Mouse (Mus musculus) frontal cortex, postnatal 10 days (tissue): ENCODE results near the gene Spdye4b.
A peak's percentile ranks its signal among the peaks of the same experiment; 100 is the strongest.
"Not testable (repeated sequence)": the region's sequence is repeated elsewhere in the genome, so short reads cannot be mapped to it uniquely, and the experiment has no call there.

ENCODE experiments used
- DNase-seq, 2 experiments: peaks; one replicate each; pipeline ENCODE4 v3.0.0; 2022; ENCODE audit warnings: low spot score in 2 of 2, mixed read lengths in 1 of 2

Spdye4b gene

DNA sequence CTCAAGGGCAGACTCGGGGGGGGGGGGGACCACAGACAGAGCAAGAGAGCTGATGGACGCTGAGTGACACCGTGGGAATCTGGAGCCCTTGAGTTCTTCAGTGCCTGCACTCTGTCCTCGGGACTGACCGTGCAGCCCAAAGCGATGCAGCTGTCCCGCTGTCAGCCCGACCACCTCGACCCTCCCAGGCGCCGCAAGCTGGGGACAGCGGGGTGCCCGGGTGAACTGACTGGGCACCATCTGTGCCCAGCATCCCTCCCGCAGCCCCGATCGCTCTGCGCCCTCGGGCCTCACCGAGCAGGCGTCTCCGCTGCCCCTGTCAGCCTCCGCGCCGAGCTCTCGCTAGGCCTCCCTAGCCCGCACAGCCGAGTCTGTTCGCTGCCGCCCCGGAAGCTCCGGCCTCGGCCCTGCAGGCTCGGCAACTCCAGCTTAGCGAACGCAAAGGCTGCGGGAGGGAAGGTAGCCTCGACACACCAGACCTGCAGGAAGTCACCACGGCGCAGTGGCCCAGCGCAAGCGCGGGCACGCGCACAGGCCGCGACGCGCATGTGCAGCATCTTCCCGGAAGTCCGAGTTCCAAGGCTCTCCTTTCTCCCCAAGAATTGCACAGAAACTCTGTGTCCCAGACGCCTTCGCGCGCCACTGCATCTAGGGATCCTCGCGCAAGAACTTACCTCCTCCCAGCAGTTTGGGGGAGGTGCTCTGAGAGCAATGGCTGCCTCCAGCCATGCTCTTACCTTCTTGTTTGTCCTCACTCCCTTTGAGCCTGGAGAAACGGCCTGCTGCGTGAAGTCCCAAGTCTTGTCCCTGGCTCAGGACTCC is at the start of gene Spdye4b, which contains the start of gene Rbak:
Spdye4b (plus strand) TSS at position 763 of the 822 bp plus-strand sequence.
Rbak (minus strand) TSS at position 521 of the 822 bp plus-strand sequence.
- peak; percentile 91 to 92 for DNase-seq

DNA sequence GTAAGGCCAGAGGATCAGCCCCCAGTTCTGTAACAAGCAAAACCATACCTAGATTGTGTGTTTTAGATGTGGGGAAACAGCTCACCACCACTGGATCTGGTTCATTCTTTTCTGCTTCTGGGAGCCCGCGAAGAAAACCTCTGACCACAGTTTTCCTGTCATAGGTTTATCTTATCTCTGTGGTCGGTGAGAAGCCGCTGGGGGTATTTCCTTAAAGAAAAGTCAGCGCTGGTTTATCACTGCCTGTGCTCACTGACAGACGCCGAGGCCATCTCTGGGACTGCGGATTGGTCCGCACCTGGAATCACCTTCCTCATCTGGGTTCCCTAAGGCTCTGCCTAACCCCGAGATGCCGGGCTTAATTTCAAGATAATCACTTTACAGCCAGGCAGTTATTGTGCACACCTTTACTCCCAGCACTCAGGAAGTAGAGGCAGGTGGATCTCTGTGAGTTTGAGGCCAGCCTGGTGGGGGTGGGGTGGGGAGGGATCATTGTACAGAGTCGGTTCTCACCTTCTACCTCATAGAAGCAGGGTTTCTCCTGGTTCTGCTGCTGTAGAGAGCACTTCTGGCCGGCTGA is 47.8 kb upstream of the Spdye4b start:
- no peak for DNase-seq

DNA sequence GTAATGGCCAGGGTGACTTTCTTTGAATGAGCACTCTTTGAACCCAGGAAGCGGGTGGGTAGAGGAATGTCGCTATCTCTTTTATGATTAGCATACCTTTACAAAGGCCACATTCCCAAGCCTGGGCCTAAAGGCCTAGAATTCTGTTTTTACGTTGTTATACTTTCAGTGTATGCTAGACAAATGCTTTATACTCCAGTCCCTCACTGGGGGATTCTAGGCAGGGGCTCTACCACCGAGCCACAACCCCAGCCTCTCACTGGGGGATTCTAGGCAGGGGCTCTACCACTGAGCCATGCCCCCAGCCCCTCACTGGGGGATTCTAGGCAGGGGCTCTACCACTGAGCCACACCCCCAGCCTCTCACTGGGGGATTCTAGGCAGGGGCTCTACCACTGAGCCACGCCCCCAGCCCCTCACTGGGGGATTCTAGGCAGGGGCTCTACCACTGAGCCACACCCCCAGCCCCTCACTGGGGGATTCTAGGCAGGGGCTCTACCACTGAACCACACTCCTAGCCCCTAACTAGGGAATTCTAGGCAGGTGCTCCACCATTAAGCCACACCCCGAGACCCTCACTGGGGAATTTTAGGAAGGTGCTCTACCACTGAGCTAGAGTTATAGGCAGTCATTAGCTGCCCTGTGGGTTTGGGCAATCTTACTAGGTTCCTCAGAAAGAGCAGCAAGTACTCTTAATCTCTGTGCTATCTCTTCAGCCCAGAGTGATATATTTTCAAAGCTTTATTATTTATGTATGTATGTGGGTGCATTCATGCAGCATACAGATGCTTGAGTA is 46.4 kb upstream of the Spdye4b start:
- not testable (repeated sequence) for DNase-seq

DNA sequence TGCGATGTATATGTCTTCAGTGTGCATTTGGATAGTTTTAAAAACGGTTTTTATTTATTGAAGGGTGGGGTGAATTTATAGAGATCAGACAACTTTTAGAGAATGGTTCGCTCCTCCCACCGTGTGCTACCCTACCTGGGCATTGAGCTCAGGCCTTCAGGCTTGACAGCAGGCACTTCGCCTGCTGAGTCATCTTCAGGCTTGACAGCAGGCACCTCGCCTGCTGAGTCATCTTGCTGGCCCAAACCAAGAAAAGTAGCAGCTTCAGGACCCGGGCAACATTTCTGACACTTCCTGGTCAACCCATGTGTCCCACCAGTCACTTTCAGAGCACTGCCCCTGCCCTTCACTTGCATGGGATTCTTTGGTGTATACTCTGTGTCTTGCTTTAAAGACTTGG is 45.8 kb upstream of the Spdye4b start:
- no peak for DNase-seq

DNA sequence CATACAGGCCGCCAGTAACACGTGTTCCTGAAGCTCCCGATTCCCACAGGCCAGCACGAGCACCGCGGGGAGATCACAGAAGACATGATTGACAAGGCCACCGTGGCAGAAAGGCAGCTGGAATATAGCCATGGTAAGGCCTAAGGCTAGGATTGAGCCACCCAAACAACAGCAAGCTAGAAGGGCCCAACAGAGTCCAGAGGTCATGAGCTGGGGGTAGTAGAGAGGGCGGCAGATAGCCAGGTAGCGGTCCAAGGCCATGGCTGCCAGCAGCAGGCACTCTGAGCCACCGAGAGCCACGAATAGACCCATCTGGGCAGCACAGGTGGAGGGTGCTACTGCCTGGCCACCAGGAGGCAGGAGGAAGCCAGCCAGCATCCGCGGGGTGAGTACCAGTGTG is 43.2 kb upstream of the Spdye4b start:
- DNase-seq: no peak

DNA sequence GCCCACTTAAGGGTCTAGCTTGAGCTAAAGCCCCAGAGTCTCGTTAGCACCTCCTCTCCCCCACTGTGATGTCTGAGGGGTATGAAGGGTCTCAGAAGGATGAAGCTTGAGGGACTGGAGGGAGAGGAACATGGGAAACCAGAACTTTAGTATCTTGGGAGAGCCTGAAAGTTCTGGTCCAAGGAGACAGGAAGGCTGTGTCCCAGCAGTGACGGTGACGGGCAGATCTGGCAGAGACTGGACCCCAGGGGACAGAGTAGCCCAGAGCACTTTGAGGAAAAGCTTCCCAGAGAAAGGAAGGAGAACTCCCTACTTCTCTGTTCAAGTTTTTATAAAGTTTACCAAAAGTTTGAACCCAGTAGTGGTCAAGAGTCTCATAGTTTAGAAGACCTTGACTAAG is 33.3 kb upstream of the Spdye4b start, which contains the start of gene Olfr718-ps1:
Olfr718-ps1 (minus strand) TSS at position 101 of the 400 bp plus-strand sequence.
- DNase-seq: no peak

DNA sequence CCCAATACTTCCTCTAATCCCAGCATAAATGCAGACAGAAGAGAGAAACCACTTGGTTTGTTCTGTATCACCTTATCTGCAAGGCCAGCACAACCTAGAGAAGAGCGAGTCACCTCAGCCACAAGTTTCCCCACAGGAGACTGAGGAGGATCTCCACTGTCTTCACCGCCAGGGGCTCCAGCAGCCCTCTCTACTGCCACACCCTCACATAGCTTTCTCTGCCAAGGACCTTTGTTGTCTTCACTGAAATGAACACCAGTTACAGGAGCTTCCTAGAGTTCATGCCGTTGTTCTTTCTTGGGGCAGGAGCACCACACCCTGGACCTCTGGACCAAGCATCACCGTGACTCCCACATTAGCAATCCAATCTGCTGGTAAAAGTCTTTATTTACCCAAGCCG is 32.2 kb upstream of the Spdye4b start:
- no peak for DNase-seq

DNA sequence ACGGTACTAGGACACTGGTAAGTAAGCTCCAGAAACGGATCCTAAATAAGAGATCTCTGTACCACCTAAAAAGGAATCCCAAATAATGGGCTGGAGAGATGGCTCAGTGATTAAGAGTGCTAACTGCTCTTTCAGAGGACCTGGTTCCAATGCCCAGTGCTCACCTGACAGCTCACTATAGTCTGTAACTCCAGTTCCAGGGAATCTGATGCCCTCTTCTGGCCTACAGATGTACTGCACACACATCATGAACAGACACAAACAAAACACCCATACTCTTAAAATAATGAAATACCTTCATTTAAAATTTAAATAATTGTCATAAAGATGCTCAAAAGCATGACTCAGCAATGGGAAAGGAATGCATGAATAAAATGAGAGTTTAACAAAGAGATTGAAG is 31.3 kb upstream of the Spdye4b start:
- DNase-seq: no peak

DNA sequence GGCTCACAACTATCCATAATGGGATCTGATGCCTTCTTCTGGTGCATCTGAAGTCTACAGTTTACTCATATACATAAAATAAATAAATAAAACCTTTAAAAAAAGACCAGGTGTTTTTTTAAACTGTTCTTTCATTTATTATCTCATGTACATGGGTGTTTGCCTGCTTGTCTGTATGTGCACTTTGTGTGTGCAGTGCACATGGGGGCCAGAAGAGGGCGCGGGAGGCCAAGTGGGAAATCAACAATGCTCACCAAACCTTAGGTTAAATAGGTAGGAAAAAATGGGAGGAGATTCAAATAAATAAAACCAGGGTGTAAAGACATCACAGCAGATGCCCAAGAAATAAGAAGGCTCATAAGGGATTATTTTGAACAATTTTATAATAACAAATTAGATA is 30.8 kb upstream of the Spdye4b start:
- no peak for DNase-seq

DNA sequence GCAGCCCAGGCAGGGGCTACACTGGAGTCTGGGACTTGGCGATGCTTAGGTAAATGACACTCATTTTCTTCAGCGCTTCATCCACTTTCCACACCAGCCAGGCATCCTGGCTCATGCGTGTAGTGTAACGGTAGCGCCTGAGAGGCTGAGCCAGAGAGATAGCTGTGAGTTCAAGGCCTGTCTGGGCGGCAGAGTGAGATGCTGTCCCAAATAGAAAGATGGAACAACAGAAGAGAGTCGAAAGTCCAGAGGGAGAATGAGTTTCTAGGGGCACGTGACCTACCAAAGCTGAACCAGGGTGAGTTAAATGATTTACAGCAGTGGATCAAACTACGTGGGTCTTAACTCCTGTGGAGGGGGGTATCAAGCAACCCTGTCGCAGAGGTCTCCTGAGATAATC is 27.1 kb upstream of the Spdye4b start:
- no peak for DNase-seq

DNA sequence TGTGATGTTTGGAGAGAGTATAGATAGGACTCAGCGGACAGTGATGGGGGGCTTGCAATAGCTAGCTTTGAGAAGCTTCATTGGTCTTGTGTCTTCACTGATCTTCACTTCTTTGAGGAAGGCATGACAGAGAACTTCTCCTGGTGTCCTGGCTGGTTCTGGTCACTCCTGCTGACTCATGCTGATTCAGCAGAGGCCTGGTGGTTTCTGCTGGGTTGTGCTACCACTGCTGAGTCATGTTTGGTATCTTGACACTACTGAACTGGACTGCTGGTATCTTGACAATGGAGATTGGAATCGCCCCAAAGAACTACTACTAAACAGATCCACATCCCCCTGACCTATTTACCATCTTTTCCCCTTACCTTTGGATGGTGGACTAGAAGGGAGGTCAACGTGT is 25.3 kb upstream of the Spdye4b start:
- DNase-seq: no peak

DNA sequence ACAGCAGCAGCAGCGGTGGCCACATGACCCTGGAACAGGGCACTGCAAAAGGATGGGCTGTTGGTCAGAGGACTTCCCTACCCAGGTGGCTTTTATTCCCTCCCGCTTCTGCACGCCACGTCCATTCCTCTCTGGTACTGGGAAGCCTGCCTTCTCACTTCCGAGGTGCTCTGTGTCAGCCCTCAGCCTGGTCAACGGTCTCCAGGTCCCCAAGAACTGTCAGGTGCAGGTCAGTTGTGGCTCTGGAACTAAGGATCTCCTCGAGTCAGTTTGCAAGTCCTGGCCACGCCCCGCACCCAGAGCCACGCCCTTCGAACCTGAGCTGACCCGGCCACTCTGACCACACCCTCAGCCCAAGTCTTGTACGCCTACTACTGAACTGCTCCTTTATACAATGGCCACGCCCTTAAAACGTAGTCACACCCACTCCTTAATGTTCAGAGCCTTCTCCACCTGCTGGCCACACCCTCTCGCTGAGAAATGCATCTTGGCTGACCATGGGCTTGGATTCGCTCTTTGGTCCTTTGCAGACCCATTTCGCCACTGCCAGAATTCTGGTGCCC is 15.2 kb upstream of the Spdye4b start:
- no peak for DNase-seq

DNA sequence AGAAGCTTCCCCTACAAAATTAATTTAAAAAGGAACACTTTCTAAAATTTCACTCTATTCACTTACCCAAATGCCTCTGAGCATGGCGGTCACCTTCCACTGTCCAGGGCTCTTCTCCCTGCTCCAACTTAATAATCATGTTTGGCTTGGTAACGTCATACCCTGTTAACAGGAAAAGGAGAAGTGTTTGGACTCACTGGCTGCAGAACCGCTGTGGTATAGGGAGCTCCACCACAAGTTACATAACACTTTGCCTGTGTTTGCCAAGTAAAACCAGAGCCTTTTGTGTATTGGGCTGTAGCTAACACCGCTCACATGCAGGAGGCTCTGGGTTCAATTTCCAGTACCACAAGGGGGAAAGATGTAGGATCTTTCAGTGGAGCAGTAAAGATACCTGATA is 4.8 kb upstream of the Spdye4b start:
- DNase-seq: no peak

DNA sequence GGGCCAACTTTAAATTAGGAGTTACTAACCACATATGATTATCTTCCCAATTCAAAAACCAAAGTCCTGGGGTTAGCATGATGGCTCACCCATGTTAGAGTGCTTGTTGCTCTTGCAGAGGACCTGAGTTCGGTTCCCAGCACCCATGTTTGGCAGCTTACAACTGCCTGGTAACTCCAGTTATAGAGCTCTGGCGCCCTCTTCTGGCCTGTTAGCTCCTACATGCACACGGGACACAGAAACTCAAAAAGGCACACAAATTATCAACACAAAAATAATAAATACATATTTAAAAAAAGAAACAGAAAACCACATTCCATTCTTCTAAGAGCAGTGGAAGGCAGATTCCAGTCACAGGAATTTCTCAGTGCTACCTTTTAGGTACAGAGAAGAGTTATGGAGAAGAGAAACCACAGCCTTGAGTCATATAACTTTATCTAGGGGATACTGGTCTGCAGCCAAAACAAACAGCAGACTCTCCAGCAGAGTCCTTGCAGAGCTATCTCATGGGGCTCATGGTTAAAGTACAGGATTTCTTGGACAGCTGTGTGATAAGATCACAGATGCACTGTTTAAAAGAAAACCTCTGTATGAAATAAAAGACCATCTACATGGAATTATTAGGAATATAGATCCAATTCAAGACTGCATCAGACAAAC is 3.1 kb upstream of the Spdye4b start:
- no peak for DNase-seq

DNA sequence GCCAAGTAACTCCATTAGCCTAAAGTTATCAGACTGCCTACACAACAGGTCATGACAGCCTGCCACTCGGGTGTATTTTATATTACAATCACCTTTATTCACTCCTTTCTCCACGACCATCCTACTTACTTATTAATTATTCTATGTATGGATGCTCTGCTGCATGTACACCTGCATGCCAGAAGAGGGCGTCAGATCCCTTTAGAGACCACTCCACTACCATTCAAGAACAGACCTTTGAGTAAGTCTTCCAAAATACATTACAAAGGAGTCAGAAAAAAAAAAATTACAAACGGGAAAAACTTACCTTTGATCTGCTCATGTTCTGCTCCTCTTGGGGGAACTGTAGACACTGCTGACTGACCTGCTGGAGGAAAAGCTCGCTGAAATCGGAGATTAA is 1.6 kb upstream of the Spdye4b start:
- DNase-seq: no peak

DNA sequence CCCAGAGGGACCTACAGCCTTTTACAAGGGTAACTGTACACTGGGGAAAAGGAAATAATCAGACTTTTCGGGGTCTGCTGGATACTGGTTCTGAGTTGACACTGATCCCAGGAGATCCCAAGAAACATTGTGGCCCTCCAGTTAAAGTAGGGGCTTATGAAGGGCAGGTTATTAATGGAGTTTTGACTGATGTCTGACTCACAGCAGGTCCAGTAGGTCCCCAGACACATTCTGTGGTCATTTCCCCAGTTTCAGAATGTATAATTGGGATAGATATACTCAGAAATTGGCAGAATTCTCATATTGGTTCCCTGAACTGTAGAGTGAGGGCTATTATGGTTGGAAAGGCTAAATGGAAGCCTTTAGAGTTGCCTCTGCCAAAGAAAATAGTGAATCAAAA is 7.2 kb downstream of the Spdye4b start:
- DNase-seq: not testable (repeated sequence)

DNA sequence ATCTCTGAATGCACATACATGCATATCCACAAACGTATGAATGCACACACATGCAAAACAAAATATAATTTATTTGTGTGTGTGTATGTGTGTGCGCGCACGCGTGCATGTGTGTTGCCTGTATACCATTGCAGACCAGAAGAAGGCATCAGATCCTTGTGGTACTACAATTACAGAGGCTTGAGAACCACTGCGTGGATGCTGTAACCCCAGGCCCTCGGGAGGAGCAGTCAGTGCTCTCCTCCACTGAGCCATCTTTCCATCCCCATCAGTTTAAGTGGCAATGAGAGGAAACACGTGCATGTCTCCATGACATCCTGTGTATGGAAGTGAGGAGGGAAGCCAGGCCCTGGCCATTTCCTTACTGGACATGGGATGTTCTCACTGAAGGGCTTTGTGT is 12.0 kb downstream of the Spdye4b start:
- DNase-seq: no peak

DNA sequence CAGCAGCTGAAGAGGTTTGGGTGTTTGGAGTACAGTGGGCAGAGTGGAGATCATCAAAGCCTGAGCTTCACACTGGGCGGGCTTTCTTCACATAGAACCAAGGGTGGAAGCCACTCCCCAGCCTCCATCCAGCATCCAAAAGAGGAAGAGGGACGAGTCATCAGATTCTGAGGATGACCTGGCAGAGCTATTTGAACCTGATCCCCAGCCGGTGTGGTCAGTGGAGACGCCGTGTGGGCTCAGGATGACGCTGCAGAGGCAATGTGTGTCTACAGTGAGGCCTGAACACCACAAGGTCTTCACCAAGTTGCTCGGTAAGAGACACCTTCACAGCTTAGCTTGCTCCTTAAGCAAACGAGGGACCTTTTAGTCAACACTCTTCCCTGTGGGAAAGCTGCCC is 13.9 kb downstream of the Spdye4b start:
- DNase-seq: not testable (repeated sequence)

DNA sequence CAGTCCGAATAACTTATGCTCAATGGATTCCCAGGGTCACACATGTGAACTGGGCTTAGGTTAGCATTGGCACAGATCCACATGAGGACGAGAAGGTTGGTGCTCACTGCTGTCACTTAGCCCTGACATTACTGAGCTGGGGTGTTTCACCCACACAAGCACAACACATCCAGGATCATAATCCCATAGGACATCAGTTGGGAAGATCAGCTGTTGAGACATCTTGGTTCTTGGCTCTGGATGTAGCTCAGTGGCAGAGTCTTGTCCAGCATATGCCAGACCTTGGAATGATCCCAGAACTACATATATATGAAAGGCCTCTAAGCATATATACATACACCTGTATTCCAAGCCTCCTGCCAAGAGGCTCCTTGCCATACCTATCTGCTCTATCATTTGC is 14.3 kb downstream of the Spdye4b start:
- no peak for DNase-seq

DNA sequence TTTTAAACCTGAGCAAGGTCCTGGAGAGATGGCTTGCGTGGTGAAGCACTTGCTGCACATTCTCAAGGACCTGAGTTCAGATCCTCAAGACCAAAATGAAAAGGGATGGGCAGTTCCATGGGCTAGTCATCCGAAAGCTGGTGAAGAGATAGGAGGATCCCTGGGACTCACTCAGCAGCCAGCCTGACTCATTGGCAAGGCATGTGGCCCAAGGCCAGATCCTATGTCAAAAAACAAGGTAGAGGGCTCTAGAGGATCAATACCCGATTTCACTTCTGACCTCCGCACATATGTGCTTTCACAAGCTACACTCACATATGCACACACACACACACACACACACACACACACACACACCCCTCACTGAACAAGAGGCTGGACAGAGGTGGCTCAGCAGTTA is 15.7 kb downstream of the Spdye4b start:
- DNase-seq: no peak

DNA sequence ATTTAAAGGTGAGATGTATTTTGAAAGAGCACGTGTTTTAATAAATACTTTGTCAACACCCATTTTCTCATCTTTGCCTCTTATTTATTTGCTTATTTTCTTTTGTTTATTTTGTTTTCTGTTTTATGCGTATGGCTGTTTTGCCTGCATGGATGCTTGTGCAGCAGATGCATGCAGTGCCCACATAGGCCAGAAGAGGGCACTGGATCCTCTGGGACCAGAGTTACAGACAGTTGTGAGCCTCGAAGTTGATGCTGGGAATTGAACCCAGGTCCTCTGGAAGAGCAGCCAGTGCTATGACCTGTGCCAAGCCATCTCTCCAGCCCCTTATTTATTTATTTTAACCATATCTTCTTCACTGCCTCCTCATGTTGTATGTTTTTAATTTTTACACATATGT is 24.2 kb downstream of the Spdye4b start:
- no peak for DNase-seq

DNA sequence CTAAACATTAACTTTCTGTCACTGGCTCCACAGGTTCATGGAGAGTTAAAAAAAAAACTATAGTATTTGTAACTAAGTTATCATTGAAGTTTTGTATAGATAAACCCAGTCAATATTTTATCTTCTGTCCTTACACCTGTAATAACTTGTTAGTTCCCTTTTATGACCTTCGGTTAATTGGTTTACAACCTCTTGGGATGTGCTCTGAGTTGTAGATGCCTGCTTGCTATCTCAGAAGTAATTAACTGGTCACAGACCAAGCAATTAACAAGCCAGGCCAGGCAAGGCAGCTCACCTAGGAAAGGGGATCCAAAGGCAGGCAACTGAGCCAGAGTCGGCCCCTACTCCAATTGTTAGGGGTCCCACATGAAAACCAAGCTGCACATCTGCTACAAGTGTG is 33.0 kb downstream of the Spdye4b start:
- DNase-seq: no peak
